Mouse (Mus musculus) heart, embryonic 13.5 days (tissue): Measurements from ENCODE around the gene Ak4. TPM values are rescaled to one million over a fixed set of nuclear protein-coding genes. Genes with fewer than 3 reads are reported as not detected.
A peak's percentile ranks its signal among the peaks of the same experiment; 100 is the strongest.

Experiments used
- ATAC-seq: fragments of 200-750 bp; cut with Nextera tagmentation; 2 replicates; pipeline ENCODE4 v1.8.0; 2017; ENCODE audit warnings: moderate TSS enrichment; ENCODE audit not compliant: insufficient number of reproducible peaks, low FRiP score, low TSS enrichment; ENCODE audit errors: extremely low read depth
- H3K27ac ChIP-seq: fragments of 300-500 bp; sonication (generic); replicated peaks from 2 replicates; pipeline ENCODE4 v1.5.1; 2015; ENCODE audit warnings: moderate library complexity, mild to moderate bottlenecking, inconsistent platforms
- H3K27me3 ChIP-seq: fragments of 300-500 bp; sonication (generic); replicated peaks from 2 replicates; pipeline ENCODE4 v1.6.1; 2015; ENCODE audit warnings: mild to moderate bottlenecking, inconsistent platforms
- H3K36me3 ChIP-seq: fragments of 300-500 bp; sonication (generic); 2 replicates; pipeline ENCODE4 v1.6.1; 2015; ENCODE audit warnings: mild to moderate bottlenecking, inconsistent platforms
- H3K4me1 ChIP-seq: fragments of 300-500 bp; sonication (generic); 2 replicates; pipeline ENCODE4 v1.6.1; 2015; ENCODE audit warnings: inconsistent platforms
- H3K4me2 ChIP-seq: fragments of 300-500 bp; sonication (generic); 2 replicates; pipeline ENCODE4 v1.6.1; 2015; ENCODE audit warnings: inconsistent platforms, mild to moderate bottlenecking, moderate library complexity
- H3K4me3 ChIP-seq: fragments of 300-500 bp; sonication (generic); 2 replicates; pipeline ENCODE4 v1.5.1; 2015; ENCODE audit warnings: moderate library complexity, mild to moderate bottlenecking, inconsistent platforms
- H3K9ac ChIP-seq: fragments of 300-500 bp; sonication (generic); 2 replicates; pipeline ENCODE4 v1.6.1; 2015; ENCODE audit warnings: inconsistent platforms, mild to moderate bottlenecking, moderate library complexity
- H3K9me3 ChIP-seq: fragments of 300-500 bp; sonication (generic); 2 replicates; pipeline ENCODE4 v1.6.1; 2016; ENCODE audit warnings: inconsistent platforms
- WGBS: fragments of 180-500 bp; shearing (Covaris S2); methylation state at CpG from one replicate; pipeline ENCODE4 v1.1.7; 2015; ENCODE audit warnings: mixed read lengths; 5-methylcytosine and 5-hydroxymethylcytosine counted together
- polyA plus RNA-seq: library from polyadenylated mRNA; unstranded; fragments of >200 nt; fragmentation: Nextera tagmentation; extraction: Ambion mirVana; gene quantifications from 2 replicates; pipeline ENCODE4 v1.2.1, GENCODE M21; 2015

The Ak4 gene
- polyA plus RNA-seq, 1 experiment from 2014 or later: 18.9 TPM

- ATAC-seq: no peak
- 61% methylated on average over 5 of the region's 5 CpGs for WGBS
- no peak overlapping the region for H3K27ac ChIP-seq
- no peaks in the 10 kb centered on the region for H3K27me3 ChIP-seq
- no peaks in the 10 kb centered on the region for H3K9me3 ChIP-seq
- H3K4me3 ChIP-seq: no peak overlapping the region
- no peak overlapping the region for H3K4me2 ChIP-seq
- H3K9ac ChIP-seq: no peak overlapping the region
- peaks cover 50% of the 10 kb centered on the region for H3K4me1 ChIP-seq
- H3K36me3 ChIP-seq: no peaks in the 10 kb centered on the region
Observed at GRCm38 (mm10) chr4:101425119-101425518, 6.0 kb downstream of the Ak4 start.

GRCm38 (mm10) chr4:101425666-101426065 lies 6.6 kb downstream of the Ak4 start:
- ATAC-seq: no peak
- H3K4me3 ChIP-seq: no peak overlapping the region
- no peak overlapping the region for H3K9ac ChIP-seq
- H3K4me1 ChIP-seq: peaks cover 48% of the 10 kb centered on the region
- H3K4me2 ChIP-seq: no peak overlapping the region
- H3K27me3 ChIP-seq: no peaks in the 10 kb centered on the region
- no peak overlapping the region for H3K27ac ChIP-seq
- no peaks in the 10 kb centered on the region for H3K9me3 ChIP-seq
- WGBS: 79% methylated on average over 3 of the region's 3 CpGs
- H3K36me3 ChIP-seq: 0 out of 2 replicates have a peak, but pooled peaks cover 2% of the 10 kb centered on the region

GRCm38 (mm10) chr4:101426566-101426965 lies 7.5 kb downstream of the Ak4 start:
- no peak overlapping the region for H3K4me3 ChIP-seq
- H3K9me3 ChIP-seq: no peaks in the 10 kb centered on the region
- WGBS: 83% methylated on average over 6 of the region's 6 CpGs
- no peak overlapping the region for H3K9ac ChIP-seq
- 0 out of 2 replicates have a peak, but pooled peaks cover 2% of the 10 kb centered on the region for H3K36me3 ChIP-seq
- no peak overlapping the region for H3K27ac ChIP-seq
- H3K4me2 ChIP-seq: no peak overlapping the region
- ATAC-seq: no peak
- H3K4me1 ChIP-seq: peaks cover 46% of the 10 kb centered on the region
- no peaks in the 10 kb centered on the region for H3K27me3 ChIP-seq

- Histone ChIP-seq H3K4me2 (no peak overlapping the region), H3K27ac (no peak overlapping the region), H3K9me3 (no peaks in the 10 kb centered on the region), H3K4me1 (peaks cover 51% of the 10 kb centered on the region), H3K9ac (no peak overlapping the region), H3K27me3 (no peaks in the 10 kb centered on the region), H3K36me3 (0 out of 2 replicates have a peak, but pooled peaks cover 2% of the 10 kb centered on the region), H3K4me3 (no peak overlapping the region)
- 83% methylated on average over 11 of the region's 11 CpGs for WGBS
- no peak for ATAC-seq
Observed at GRCm38 (mm10) chr4:101427886-101428680, 9.0 kb downstream of the Ak4 start.

GRCm38 (mm10) chr4:101429073-101429472 lies 10.0 kb downstream of the Ak4 start:
- H3K4me1 ChIP-seq: peaks cover 53% of the 10 kb centered on the region
- no peak overlapping the region for H3K9ac ChIP-seq
- H3K27me3 ChIP-seq: no peaks in the 10 kb centered on the region
- peaks cover 3% of the 10 kb centered on the region; the same call in 1 of the 2 replicates for H3K36me3 ChIP-seq
- H3K4me2 ChIP-seq: no peak overlapping the region
- no peaks in the 10 kb centered on the region for H3K9me3 ChIP-seq
- no peak overlapping the region for H3K4me3 ChIP-seq
- WGBS: 77% methylated on average over 2 of the region's 2 CpGs
- no peak overlapping the region for H3K27ac ChIP-seq
- no peak for ATAC-seq

GRCm38 (mm10) chr4:101430000-101430399 lies 10.9 kb downstream of the Ak4 start:
- ATAC-seq: no peak
- H3K4me1 ChIP-seq: peaks cover 47% of the 10 kb centered on the region
- H3K36me3 ChIP-seq: peaks cover 5% of the 10 kb centered on the region; the same call in 1 of the 2 replicates
- no peaks in the 10 kb centered on the region for H3K27me3 ChIP-seq
- no peaks in the 10 kb centered on the region for H3K9me3 ChIP-seq
- no peak overlapping the region for H3K27ac ChIP-seq
- H3K4me3 ChIP-seq: no peak overlapping the region
- no peak overlapping the region for H3K4me2 ChIP-seq
- H3K9ac ChIP-seq: no peak overlapping the region
- WGBS: 89% methylated on average over 6 of the region's 6 CpGs

- Histone ChIP-seq H3K4me3 (no peak overlapping the region), H3K4me2 (peak overlapping the region; percentile 54; the same call in 1 of the 2 replicates), H3K4me1 (peaks cover 83% of the 10 kb centered on the region), H3K36me3 (peaks cover 2% of the 10 kb centered on the region; the same call in 1 of the 2 replicates), H3K27ac (peak overlapping the region; percentile 84), H3K27me3 (no peaks in the 10 kb centered on the region), H3K9ac (0 out of 2 replicates have a peak overlapping the region, but pooled peaks have one; percentile 0), H3K9me3 (no peaks in the 10 kb centered on the region)
- 0 out of 2 replicates have a peak, but pooled peaks have one; percentile 43 for ATAC-seq
- 46% methylated on average over 8 of the region's 8 CpGs for WGBS
Observed at GRCm38 (mm10) chr4:101436761-101437512, 17.9 kb downstream of the Ak4 start.

GRCm38 (mm10) chr4:101438271-101438670 lies 19.2 kb downstream of the Ak4 start:
- no peaks in the 10 kb centered on the region for H3K9me3 ChIP-seq
- H3K27ac ChIP-seq: peak overlapping the region; percentile 84
- peaks cover 2% of the 10 kb centered on the region; the same call in 1 of the 2 replicates for H3K36me3 ChIP-seq
- no peak for ATAC-seq
- peak overlapping the region; percentile 48 for H3K9ac ChIP-seq
- peak overlapping the region; percentile 54 for H3K4me2 ChIP-seq
- H3K4me1 ChIP-seq: peaks cover 86% of the 10 kb centered on the region
- 18% methylated on average over 8 of the region's 8 CpGs for WGBS
- H3K27me3 ChIP-seq: no peaks in the 10 kb centered on the region
- H3K4me3 ChIP-seq: 0 out of 2 replicates have a peak overlapping the region, but pooled peaks have one; percentile 1

- 7% methylated on average over 13 of the region's 13 CpGs for WGBS
- ATAC-seq: peak; percentile 75
- peak overlapping the region; percentile 86 for H3K27ac ChIP-seq
- no peaks in the 10 kb centered on the region for H3K36me3 ChIP-seq
- H3K9ac ChIP-seq: peak overlapping the region; percentile 73
- H3K4me2 ChIP-seq: peak overlapping the region; percentile 61
- no peaks in the 10 kb centered on the region for H3K27me3 ChIP-seq
- H3K9me3 ChIP-seq: no peaks in the 10 kb centered on the region
- H3K4me3 ChIP-seq: peak overlapping the region; percentile 14
- peaks cover 90% of the 10 kb centered on the region for H3K4me1 ChIP-seq
Observed at GRCm38 (mm10) chr4:101439738-101440389, 20.8 kb downstream of the Ak4 start.

- Histone ChIP-seq H3K27me3 (no peaks in the 10 kb centered on the region), H3K9me3 (no peaks in the 10 kb centered on the region), H3K4me3 (no peak overlapping the region), H3K36me3 (peaks cover 4% of the 10 kb centered on the region; the same call in 1 of the 2 replicates), H3K9ac (no peak overlapping the region), H3K4me2 (no peak overlapping the region), H3K4me1 (peaks cover 79% of the 10 kb centered on the region), H3K27ac (0 out of 2 replicates have a peak overlapping the region, but pooled peaks have one; percentile 7)
- ATAC-seq: no peak
- 51% methylated on average over 2 of the region's 2 CpGs for WGBS
Observed at GRCm38 (mm10) chr4:101442791-101443190, 23.7 kb downstream of the Ak4 start.
